Mouse (Mus musculus) layer of hippocampus, postnatal 10 days (tissue): ENCODE measurements around the gene Smim22. TPM values are rescaled to one million over a fixed set of nuclear protein-coding genes. Genes with fewer than 3 reads are reported as not detected.

Source experiments
- total RNA-seq, 2 experiments: library from RNA; stranded (reverse); gene quantifications; 2 replicates each; pipeline ENCODE4 v1.2.3; 2021

Smim22 gene
- total RNA-seq, 2 experiments from 2014 or later: not detected

Other genes starting within 250 kb of the Smim22 start
- gene Cdip1, start 217.0 kb upstream of the Smim22 start, total RNA-seq: 100 to 1,000 TPM; 137 to 139 TPM
- not detected for gene 4930562C15Rik, start 171.9 kb upstream of the Smim22 start, total RNA-seq
- 10 to 100 TPM; 68.9 to 74.7 TPM for gene Ubald1, start 127.0 kb upstream of the Smim22 start, total RNA-seq
- gene Mgrn1, start 121.0 kb upstream of the Smim22 start, total RNA-seq: 100 to 1,000 TPM; 164 to 168 TPM
- gene Nudt16l1, start 68.5 kb upstream of the Smim22 start, total RNA-seq: 10 to 100 TPM; 67.0 to 76.3 TPM
- 10 to 100 TPM; 55.4 to 61.0 TPM for gene Anks3, start 43.1 kb upstream of the Smim22 start, total RNA-seq
- gene Sept12, start 9.4 kb upstream of the Smim22 start, total RNA-seq: not detected
- gene Rogdi, start 6.3 kb downstream of the Smim22 start, total RNA-seq: 100 to 1,000 TPM; 202 to 206 TPM
- 100 to 1,000 TPM; 129 to 132 TPM for gene Glyr1, start 42.6 kb downstream of the Smim22 start, total RNA-seq
- 10 to 100 TPM; 34.1 to 36.5 TPM for gene Ubn1, start 42.8 kb downstream of the Smim22 start, total RNA-seq
- gene Ppl, start 125.1 kb downstream of the Smim22 start, total RNA-seq: under 1 TPM; 0.51 to 0.91 TPM
- gene Sec14l5, start 139.8 kb downstream of the Smim22 start, total RNA-seq: under 1 TPM; 0.29 to 0.89 TPM
- gene Nagpa, start 196.7 kb downstream of the Smim22 start, total RNA-seq: 1 to 10 TPM; 7.7 to 9.2 TPM
- gene AU021092, start 215.0 kb downstream of the Smim22 start, total RNA-seq: 10 to 100 TPM; 12.1 to 13.6 TPM
- 10 to 100 TPM; 29.7 to 32.3 TPM for gene Alg1, start 226.3 kb downstream of the Smim22 start, total RNA-seq
- 1 to 10 TPM; 3.5 to 5.0 TPM for gene Eef2kmt, start 248.7 kb downstream of the Smim22 start, total RNA-seq